Mouse (Mus musculus) retina, adult 2 months (tissue): ENCODE data around the gene Ddb1.

ENCODE experiments used
- DNase-seq: peaks from one replicate; pipeline ENCODE4 v3.0.0-alpha.2; 2012; ENCODE audit warnings: low read depth, low spot score

The Ddb1 gene

DNA sequence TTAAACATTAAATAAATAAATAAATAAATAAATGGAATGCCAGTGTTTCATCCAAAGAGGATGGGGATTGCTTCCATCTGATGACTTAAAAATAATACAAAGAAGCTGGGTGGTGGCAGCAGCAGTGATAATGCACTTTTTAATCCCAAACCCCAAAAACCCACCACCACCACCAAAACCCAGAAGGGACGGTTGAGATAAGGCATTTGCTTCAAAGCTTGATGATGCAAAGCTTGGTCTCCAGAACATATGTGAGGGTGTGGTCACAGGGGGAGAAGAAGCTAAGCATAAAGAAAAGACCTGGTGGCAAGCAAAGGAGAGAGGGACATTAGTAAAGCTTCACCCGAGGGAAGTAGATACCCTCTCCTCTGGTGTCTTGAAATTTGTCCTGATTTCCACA lies 56.8 kb downstream of the Ddb1 start:
- no peak for DNase-seq

DNA sequence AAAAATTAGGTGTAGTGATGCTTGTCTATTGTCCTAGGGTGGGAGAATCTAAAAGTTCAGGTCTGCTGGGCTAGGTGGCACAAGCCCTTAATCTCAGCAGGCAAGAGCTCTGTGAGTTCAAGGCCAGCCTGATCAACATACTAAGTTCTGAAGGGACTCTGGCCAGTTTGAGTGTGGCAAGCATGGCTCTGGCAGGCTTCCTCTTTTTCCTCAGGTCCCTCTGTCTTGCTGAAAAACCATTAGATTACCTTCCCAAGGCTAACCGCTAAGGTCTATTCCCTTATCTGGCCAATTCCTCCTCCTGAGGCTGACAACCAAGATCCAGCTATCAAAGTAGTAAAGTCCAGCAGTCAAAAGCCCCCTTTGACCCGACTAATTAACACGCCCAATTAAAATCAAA lies 57.5 kb downstream of the Ddb1 start:
- DNase-seq = no peak

DNA sequence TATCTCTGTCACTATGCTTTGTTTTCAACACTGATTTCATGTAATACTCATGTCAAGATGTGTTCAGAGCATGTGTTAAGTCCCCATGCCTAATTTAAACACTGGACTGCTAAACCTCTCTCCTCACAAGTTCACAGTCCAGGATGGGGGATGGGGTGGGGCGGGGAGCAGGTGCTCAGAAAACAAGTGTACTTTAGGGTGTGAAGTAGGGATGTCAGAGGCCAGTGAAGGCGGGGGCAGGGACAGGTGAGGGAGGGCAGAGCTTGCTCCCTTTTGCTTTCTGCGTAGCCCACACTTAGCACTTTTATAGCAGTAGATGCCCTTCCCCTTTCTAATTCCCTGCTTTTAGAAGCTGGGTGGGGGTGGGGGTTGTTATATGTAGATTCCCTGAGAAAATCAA lies 60.0 kb downstream of the Ddb1 start:
- no peak for DNase-seq

DNA sequence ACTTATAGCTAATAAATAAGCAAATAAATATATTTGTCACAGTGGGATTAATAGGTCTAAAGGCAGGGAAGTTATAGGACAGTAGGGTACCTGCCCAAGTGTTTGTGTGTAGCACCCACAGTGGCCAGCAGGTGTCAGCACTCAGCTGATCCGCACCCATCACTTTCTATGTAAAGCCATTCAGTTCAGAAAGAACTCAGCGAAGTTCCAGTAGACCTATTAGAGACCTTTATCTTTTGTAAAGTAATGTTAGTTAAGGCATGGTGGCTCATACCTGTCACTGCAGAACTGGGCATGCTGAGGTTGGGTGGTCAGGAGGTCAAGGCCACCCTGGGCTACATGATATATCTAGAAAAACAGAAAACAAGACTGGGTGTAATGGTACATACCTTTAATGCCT lies 60.4 kb downstream of the Ddb1 start:
- DNase-seq = peak; percentile 32

DNA sequence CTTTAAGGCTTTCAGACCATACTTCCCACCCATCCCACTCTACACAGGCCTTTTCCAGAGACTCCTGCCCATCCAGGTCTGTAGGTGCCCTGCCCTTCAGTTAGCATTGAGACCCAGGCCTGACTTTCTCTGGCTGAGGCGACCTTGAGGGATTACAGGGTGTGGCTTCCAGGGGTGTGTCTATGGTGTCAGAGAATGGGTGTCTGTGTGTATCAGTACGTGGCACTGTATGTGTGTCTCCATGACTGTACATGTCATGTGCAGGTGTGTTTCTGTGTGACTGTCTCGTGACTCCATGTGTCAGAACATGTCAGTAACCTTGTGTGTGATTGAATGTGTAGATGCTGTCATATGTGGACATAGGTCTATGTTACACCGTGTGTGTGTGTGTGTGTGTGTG lies 66.2 kb downstream of the Ddb1 start:
- no peak for DNase-seq

DNA sequence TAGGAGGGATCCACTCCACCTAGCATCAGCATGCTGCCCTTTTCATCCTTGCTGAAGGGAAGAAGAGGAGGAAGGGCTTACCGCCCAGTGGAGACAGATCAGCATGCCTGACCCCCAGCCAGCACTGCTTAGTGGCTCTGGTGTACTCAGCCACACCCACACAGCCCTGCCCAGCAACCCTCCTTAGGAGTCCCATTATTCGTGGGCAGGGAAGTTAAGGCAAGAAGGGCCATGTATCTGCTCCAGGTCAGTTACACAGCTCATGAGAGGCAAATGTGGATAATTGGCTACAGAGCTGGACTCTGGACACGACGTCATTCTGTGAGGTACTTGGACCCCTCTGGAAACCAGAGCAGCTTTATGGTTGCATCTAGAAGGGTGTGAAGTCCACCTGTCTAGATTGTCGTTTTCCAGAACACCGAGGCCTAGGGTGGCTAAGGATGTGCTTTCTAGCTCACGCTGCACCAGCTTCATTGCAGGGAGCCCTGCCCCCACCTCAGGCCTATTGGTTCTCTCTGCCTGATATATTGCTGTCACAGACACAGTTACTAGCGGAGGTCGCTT lies 66.8 kb downstream of the Ddb1 start:
- no peak for DNase-seq

DNA sequence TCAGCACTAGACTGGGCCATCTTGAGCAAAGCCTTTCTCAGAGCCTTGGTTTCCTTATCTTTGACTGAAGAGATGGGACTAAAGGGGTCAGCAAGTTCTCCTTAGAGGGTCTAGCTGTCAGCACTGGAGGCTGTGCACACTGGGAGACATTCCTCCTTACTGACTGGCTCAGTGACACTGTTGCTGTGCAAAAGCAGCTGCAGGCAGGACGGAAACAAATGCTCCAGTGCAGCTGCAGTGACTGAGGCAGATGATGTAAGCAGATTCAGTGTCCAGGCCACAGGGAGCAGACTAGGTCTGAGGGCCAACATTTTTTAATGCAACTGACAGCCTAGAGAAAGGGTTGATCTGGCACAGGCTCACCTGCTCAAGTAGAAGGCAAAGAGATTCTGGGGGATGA lies 68.1 kb downstream of the Ddb1 start:
- no peak for DNase-seq

DNA sequence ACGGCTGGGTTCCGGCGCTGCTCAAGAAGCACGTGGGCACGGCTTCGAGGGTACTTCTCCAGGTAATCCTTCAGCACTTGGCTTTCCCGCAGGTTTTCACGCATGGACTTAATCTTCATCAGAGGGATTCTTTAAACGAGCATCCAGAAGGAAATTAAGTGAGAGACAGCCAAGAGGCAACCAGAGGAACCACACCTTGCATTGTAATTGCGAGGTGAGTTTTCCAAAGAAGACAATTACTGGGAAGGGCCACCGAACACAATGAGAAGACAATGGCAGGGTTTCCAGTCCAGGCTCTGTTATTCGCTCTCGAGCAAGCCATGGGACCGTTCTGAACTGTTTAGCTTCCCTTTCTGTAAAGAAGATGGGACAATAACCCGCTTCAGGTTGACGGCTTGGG lies 71.5 kb downstream of the Ddb1 start:
- no peak for DNase-seq

DNA sequence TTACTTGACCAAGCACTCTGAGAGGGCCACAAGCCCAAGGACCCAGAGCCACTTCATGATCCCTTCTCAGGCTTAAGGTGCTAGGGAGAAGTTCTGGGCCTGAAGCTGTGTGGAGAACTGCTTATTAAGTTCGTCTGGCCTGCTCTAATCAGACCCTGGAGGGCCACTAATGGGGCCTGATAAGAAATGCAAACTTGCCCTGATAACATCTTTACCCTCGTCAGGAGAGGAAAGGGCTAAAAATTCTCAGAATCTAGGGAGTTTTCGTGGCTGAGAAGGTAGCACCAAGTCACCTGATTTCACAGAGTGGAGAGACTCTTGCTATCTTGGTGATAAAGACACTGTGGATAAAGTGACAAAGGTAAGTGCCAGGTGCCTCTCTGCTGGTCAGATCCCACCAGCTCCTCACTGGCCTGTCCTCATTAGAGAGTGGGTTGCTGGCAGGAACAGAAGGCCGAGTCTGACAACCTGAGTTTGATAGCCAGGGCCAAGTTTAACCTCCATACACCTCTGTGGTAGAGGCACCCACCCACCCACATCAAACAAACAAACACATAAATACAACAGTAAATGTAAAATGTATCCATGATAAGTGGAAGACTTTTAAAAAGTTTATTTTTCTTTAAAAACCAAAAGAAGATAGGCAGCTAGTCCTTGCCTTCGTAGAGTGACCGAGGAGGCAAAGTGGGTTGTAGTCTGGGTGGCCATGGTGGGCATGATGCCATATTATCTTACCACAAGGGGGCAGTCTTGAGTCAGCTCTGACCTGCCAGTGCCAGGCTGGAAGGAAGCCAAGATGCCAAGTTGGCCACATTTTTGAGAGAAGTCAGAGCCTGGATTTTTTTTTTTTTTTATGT lies 73.0 kb downstream of the Ddb1 start, which contains the start of gene Pga5:
TSS of gene Pga5 (minus strand) at position 157 of the 857 bp plus-strand sequence.
- peak; percentile 71 for DNase-seq

DNA sequence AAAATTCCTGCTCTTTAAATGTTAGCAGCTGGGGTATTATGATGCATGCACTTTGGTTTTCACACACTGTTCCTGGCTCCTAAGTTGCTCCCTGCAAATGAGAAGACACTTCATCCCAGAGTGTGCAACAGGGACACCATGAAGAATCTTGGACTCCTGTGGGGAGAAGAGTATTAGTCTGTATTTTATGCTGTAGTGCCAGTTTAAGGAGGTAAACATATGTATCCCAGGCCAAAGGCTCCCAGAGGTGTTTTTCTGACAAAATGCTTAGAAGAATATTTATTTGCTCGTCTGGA lies 73.6 kb downstream of the Ddb1 start:
- no peak for DNase-seq
